Comparison of ENCODE assay signal across 9 mouse cellular contexts in the genomic region with DNA sequence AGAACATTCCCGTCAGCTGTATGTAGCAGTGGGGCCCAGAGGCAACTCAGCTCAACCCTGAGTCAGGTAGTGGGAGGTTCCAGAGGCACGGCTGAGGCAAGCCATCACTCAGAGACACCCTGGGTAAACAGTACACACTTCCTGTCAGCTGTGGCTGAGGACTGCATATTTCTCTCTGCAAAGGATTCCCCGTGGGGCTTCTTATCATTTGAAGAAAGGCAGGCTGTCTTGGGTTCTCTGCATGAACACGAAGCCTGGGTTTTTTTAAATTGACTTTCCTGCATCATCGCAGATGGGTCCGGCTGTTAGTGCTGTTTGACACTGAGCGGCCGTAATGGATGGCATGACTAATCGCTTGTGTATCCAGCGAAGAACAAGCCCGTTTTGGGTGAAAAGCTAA. TPM values are rescaled to one million over a fixed set of nuclear protein-coding genes. Genes with fewer than 3 reads are reported as not detected.
DNase-seq lines count a peak whose midpoint lies in the region; ATAC-seq lines count a peak whose summit lies in the region.
"Had no signal": no experiment of that assay in that cellular context is flagged by ENCODE, and none has a peak within 500 bp of the region (broad histone marks: within the 10 kb centered on the region; RNA-seq: fewer than 3 reads in every experiment).

No protein-coding gene starts in this region.

- no peaks in the 10 kb centered on the region for H3K27me3 ChIP-seq in heart, embryonic 16.5 days (ENCODE audit: control insufficient read depth, insufficient read depth, low read length)

- no peak overlapping the region for H3K4me2 ChIP-seq in heart, embryonic 16.5 days (ENCODE audit: low read depth, low read length)
- H3K4me2 ChIP-seq: embryonic facial prominence, embryonic 12.5 days had no signal

- 33% methylated on average over 11 of the region's 11 CpGs for WGBS in heart, embryonic 16.5 days

- no peak overlapping the region for H3K27ac ChIP-seq in heart, embryonic 16.5 days (ENCODE audit: low read length)
- H3K27ac ChIP-seq: embryonic facial prominence, embryonic 12.5 days had no signal

- H3K9ac ChIP-seq in heart, embryonic 16.5 days (ENCODE audit: low read length) = no peak overlapping the region
- H3K9ac ChIP-seq: embryonic facial prominence, embryonic 12.5 days had no signal

- H3K9me3 ChIP-seq in heart, embryonic 16.5 days (replicated peaks; ENCODE audit: control insufficient read depth, low read length) = no peaks in the 10 kb centered on the region
- H3K9me3 ChIP-seq: embryonic facial prominence, embryonic 12.5 days had no signal

- ATAC-seq in CD4-positive, CD25-positive, alpha-beta regulatory T cell, adult 4 months = peak; percentile 65
- peak; percentile 77 for ATAC-seq in heart, embryonic 16.5 days (replicated peaks; ENCODE audit: extremely low read depth, insufficient read depth, low FRiP score)

- peak; percentile 23 for DNase-seq in T-cell, adult 2 months (ENCODE audit: low spot score)
- peak; percentile 12 for DNase-seq in lung, postnatal 14 days
- peak; percentile 64 for DNase-seq in thymus, postnatal 0 days (ENCODE audit: low spot score)
- no peak for DNase-seq in ovary, postnatal 36 days (ENCODE audit: low spot score)
- no peak for DNase-seq in layer of hippocampus, adult 8-10 months (ENCODE audit: low spot score in 2 of 2)
- no peak for DNase-seq in right cerebral cortex, postnatal 14 days

- H3K36me3 ChIP-seq in heart, embryonic 16.5 days (ENCODE audit: control insufficient read depth, insufficient read depth) = no peaks in the 10 kb centered on the region
- H3K36me3 ChIP-seq: embryonic facial prominence, embryonic 12.5 days had no signal

- H3K4me3 ChIP-seq in heart, embryonic 16.5 days (ENCODE audit: low read length) = no peak overlapping the region
- H3K4me3 ChIP-seq: embryonic facial prominence, embryonic 12.5 days had no signal

- H3K4me1 ChIP-seq in heart, embryonic 16.5 days (ENCODE audit: control insufficient read depth, insufficient read depth, low read length) = no peaks in the 10 kb centered on the region

RNA-seq across cellular contexts. Expression of a gene that starts 21.3 kb away (rescaled TPM):
- polyA plus RNA-seq in CD4-positive, CD25-positive, alpha-beta regulatory T cell, adult 4 months (2017; shearing (Covaris generic)) = not detected
- polyA plus RNA-seq in heart, embryonic 16.5 days (2015; fragmentation: Nextera tagmentation; extraction: Ambion mirVana) = 0.76 and 0.94 TPM in 2 replicates
- 0.28 and 0.40 TPM in 2 replicates for polyA plus RNA-seq in thymus, postnatal 0 days (2015; fragmentation: Nextera tagmentation; extraction: Ambion mirVana)
- 1 to 10 TPM; 5.6 to 8.5 (median 6.2) TPM for total RNA-seq in layer of hippocampus, adult 8-10 months (2022)

RNA-seq across cellular contexts. Expression of a gene that starts 56.9 kb away (rescaled TPM):
- 10 to 100 TPM; 41.8 to 62.5 TPM for polyA plus RNA-seq in CD4-positive, CD25-positive, alpha-beta regulatory T cell, adult 4 months (2017; shearing (Covaris generic))
- 11.4 and 12.9 TPM in 2 replicates for polyA plus RNA-seq in heart, embryonic 16.5 days (2015; fragmentation: Nextera tagmentation; extraction: Ambion mirVana)
- polyA plus RNA-seq in thymus, postnatal 0 days (2015; fragmentation: Nextera tagmentation; extraction: Ambion mirVana) = 20.4 and 24.0 TPM in 2 replicates
- 10 to 100 TPM; 39.2 to 46.1 (median 43.9) TPM for total RNA-seq in layer of hippocampus, adult 8-10 months (2022)

RNA-seq across cellular contexts. Expression of a gene that starts 59.2 kb away (rescaled TPM):
- polyA plus RNA-seq in CD4-positive, CD25-positive, alpha-beta regulatory T cell, adult 4 months (2017; shearing (Covaris generic)) = 10 to 100 TPM; 99.5 TPM
- 24.9 and 27.2 TPM in 2 replicates for polyA plus RNA-seq in heart, embryonic 16.5 days (2015; fragmentation: Nextera tagmentation; extraction: Ambion mirVana)
- 50.7 and 52.6 TPM in 2 replicates for polyA plus RNA-seq in thymus, postnatal 0 days (2015; fragmentation: Nextera tagmentation; extraction: Ambion mirVana)
- total RNA-seq in layer of hippocampus, adult 8-10 months (2022) = 10 to 100 TPM in 1 of 4 experiments, 1 to 10 TPM in 3; 7.5 to 12.1 (median 8.4) TPM

Comparison
In these comparisons a context has a peak if more than half of its experiments do, and no peak if none do; other contexts are left out.
1. DNase-seq: peak in T-cell, adult 2 months (single experiment), lung, postnatal 14 days (single experiment) and thymus, postnatal 0 days (single experiment); none in ovary, postnatal 36 days (single experiment), layer of hippocampus, adult 8-10 months (0 of 2) and right cerebral cortex, postnatal 14 days (single experiment).